Mouse (Mus musculus) left cerebral cortex, postnatal 25 days (tissue): ENCODE measurements around the gene Als2cl. TPM values are rescaled to one million over a fixed set of nuclear protein-coding genes. Genes with fewer than 3 reads are reported as not detected.

Experiments
- DNase-seq, 2 experiments: peaks; one replicate each; pipeline ENCODE4 v3.0.0; 2022; ENCODE audit warnings: low spot score in 2 of 2, mixed read lengths in 1 of 2
- intact Hi-C: fragments of 180-260 bp; cut with DNase I; formaldehyde crosslinking; loops from one replicate; pipeline ENCODE4 v1.15.1; 2025
- microRNA-seq, 2 experiments: library from miRNA; unstranded; fragments of <30 nt; microRNA quantifications; one replicate each; pipeline ENCODE4 v1.2.0; 2022
- total RNA-seq, 2 experiments: library from RNA; stranded (reverse); gene quantifications; 2 replicates each; pipeline ENCODE4 v1.2.3; 2021

The Als2cl gene
- total RNA-seq, 2 experiments from 2014 or later: 8.2 to 10.0 TPM

GRCm38 (mm10) chr9:110948813-110949310 is 69.2 kb downstream of the Als2cl start:
- intact Hi-C loops: no loop called here
- no peak for DNase-seq

GRCm38 (mm10) chr9:110950109-110950508 is 70.4 kb downstream of the Als2cl start:
- intact Hi-C loops: loop anchor here (5.0 kb wide), 1 partner anchor 33 kb away; the partner anchor contains the start of gene Fam240a
- DNase-seq: no peak

Small RNA genes within 50 kb of the gene (microRNA-seq; reads per million reads assigned to microRNA genes)
- gene Gm24269: 0 reads per million in 2 experiments

Other genes starting within 250 kb of the Als2cl start
- gene Nbeal2, start 225.7 kb upstream of the Als2cl start, total RNA-seq: 10 to 100 TPM in 1 of 2 experiments, 1 to 10 TPM in 1; 9.3 to 14.4 TPM
- 10 to 100 TPM; 47.2 to 55.7 TPM for gene Ccdc12, start 223.4 kb upstream of the Als2cl start, total RNA-seq
- not detected for gene Myl3, start 138.0 kb upstream of the Als2cl start, total RNA-seq
- 1 to 10 TPM; 5.5 to 5.9 TPM for gene Pth1r, start 132.7 kb upstream of the Als2cl start, total RNA-seq
- gene Prss42, start 81.7 kb upstream of the Als2cl start, total RNA-seq: not detected
- not detected for gene Prss44, start 65.9 kb upstream of the Als2cl start, total RNA-seq
- gene Prss43, start 53.2 kb upstream of the Als2cl start, total RNA-seq: under 1 TPM in 1 of 2 experiments, not detected in 1; 0.14 TPM
- gene Prss45, start 45.3 kb upstream of the Als2cl start, total RNA-seq: under 1 TPM; 0.27 to 0.39 TPM
- not detected for gene Prss46, start 35.4 kb upstream of the Als2cl start, total RNA-seq
- gene Prss50, start 21.9 kb upstream of the Als2cl start, total RNA-seq: under 1 TPM in 1 of 2 experiments, not detected in 1; 0.71 TPM
- 1 to 10 TPM; 2.7 to 4.1 TPM for gene Tmie, start 243 bp downstream of the Als2cl start, total RNA-seq
- not detected for gene Fam240a, start 37.0 kb downstream of the Als2cl start, total RNA-seq
- gene Tdgf1, start 66.3 kb downstream of the Als2cl start, total RNA-seq: under 1 TPM in 1 of 2 experiments, not detected in 1; 0.43 TPM
- 1 to 10 TPM in 1 of 2 experiments, under 1 TPM in 1; 0.73 to 2.1 TPM for gene Lrrc2, start 71.7 kb downstream of the Als2cl start, total RNA-seq
- gene Rtp3, start 110.7 kb downstream of the Als2cl start, total RNA-seq: under 1 TPM; 0.18 to 0.46 TPM
- gene Ltf, start 139.4 kb downstream of the Als2cl start, total RNA-seq: not detected
- 1 to 10 TPM; 1.0 to 1.1 TPM for gene Ccrl2, start 177.6 kb downstream of the Als2cl start, total RNA-seq
- 10 to 100 TPM; 38.7 to 42.8 TPM for gene Lrrfip2, start 237.7 kb downstream of the Als2cl start, total RNA-seq